Mouse (Mus musculus) ovary, adult 10 weeks (tissue): Measurements from ENCODE around the gene Gm4297. TPM values are rescaled to one million over a fixed set of nuclear protein-coding genes. Genes with fewer than 3 reads are reported as not detected.

Experiments used
- polyA plus RNA-seq: library from polyadenylated mRNA; stranded (reverse); fragments of 350-450 nt; fragmentation: Illumina TruSeq; extraction: RNeasy Lipid Tissue Mini Kit (QIAGEN cat#74804); gene quantifications from one replicate; pipeline ENCODE4 v1.2.3, GENCODE M21; 2014

The Gm4297 gene
- polyA plus RNA-seq, result not detected

GRCm38 (mm10) chrX:24574795-24575194 lies at the start of gene Gm4297:
Gene Gm4297, minus strand, starts transcription at chrX:24574895.

Other genes with a start within 250 kb of the Gm4297 start
- gene Gm5934, start 74.1 kb downstream of the Gm4297 start, polyA plus RNA-seq, result not detected
- gene Gm5935, start 200.3 kb upstream of the Gm4297 start, polyA plus RNA-seq, result not detected